Mouse (Mus musculus): ENCODE measurements around the gene Cryba4. TPM values are rescaled to one million over a fixed set of nuclear protein-coding genes. Genes with fewer than 3 reads are reported as not detected.

Gene Cryba4
- polyA plus RNA-seq, 1 experiment, result 0.61 TPM

DNA sequence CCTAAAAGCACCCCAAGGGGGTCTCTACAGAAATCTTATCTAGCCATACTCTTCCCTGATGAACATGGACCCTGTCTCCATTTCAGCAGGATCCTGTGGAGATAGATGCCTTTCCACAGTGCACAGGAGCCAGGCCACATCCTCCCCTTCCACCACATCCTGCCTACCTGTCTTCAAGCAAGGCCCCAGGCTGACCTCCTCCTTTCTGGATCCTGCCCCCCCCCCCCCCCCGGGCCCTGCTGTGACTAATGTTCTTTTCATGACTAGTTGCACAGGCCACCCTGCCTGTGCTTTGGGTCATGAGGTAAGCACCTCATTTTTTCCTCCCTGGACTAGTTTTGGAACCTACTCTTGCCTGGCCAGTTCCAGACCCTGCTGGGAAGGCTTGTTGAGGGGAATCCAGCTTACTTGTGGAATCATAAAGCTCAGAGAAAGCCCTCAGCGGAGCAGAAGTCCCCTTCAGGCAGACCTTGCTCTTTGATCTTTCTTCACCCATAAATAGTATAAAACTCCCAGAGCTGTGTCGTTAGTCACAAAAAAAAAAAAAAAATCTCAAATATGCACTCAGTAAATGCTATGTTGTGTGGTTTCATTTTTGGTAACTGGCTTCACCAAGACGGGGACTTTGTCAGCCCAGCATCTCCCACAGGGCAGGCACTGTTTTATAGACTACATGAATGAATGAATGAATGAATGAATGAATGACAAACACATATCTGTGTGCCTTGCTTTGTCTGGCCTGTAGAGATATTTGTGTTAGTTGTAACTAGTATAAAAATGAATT lies 22.9 kb upstream of the Cryba4 start:
- TF ChIP-seq CTCF (IDR thresholded peaks at IDR 0.05; ENCODE audit: control insufficient read depth, insufficient read depth, insufficient replicate concordance, low read depth, low read length), result no peak
- TF ChIP-seq POLR2A (IDR thresholded peaks at IDR 0.05; ENCODE audit: control insufficient read depth, low read depth, low read length), result no peak
- no peaks in the 10 kb centered on the region for H3K36me3 ChIP-seq (ENCODE audit: control insufficient read depth, insufficient read depth, low read length)
- no peak overlapping the region for H3K27ac ChIP-seq (ENCODE audit: control insufficient read depth, insufficient read depth, low read depth, low read length)
- H3K27me3 ChIP-seq (ENCODE audit: control insufficient read depth, insufficient read depth, low read length), result no peaks in the 10 kb centered on the region
- H3K4me3 ChIP-seq (ENCODE audit: control insufficient read depth, low read depth, low read length), result no peak overlapping the region
- peaks cover 5% of the 10 kb centered on the region for H3K4me1 ChIP-seq (ENCODE audit: control insufficient read depth, insufficient read depth, low read length)

DNA sequence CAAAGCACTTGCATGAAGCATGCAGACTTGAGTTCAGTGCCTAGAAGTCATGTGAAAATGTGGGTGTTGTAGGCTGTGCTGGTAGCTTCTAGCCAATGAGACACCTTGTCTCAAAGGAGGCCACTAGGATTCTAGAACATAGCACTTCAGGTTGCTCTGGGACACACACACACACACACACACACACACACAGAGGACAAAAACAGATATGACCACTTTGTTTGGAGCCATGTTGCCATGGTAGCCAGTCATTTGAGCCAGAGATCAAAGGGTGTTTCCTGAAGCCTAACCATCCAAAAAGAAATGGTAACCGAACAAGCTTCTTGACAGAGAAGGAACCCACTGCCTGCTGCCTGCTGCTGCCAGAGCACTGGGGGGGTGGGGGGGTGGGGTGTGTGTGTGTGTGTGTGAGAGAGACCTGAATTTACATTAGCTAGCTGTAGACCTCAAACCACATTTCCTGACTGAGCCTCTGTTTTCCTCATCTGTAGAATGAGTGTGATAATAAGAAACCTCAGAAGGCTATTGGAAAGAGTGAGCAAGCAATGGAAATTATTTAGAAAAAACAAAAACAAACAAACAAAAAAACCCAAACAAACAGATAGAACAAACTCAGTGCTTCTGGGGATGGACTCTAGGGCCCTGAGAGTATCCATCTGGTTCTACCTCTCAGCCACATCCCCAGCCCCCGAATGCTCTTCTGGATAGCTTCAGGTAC lies 21.6 kb upstream of the Cryba4 start:
- no peaks in the 10 kb centered on the region for H3K27me3 ChIP-seq (ENCODE audit: control insufficient read depth, insufficient read depth, low read length)
- no peaks in the 10 kb centered on the region for H3K36me3 ChIP-seq (ENCODE audit: control insufficient read depth, insufficient read depth, low read length)
- peaks cover 10% of the 10 kb centered on the region for H3K4me1 ChIP-seq (ENCODE audit: control insufficient read depth, insufficient read depth, low read length)
- TF ChIP-seq CTCF (IDR thresholded peaks at IDR 0.05; ENCODE audit: control insufficient read depth, insufficient read depth, insufficient replicate concordance, low read depth, low read length) (no peak), POLR2A (IDR thresholded peaks at IDR 0.05; ENCODE audit: control insufficient read depth, low read depth, low read length) (no peak)
- no peak overlapping the region for H3K27ac ChIP-seq (ENCODE audit: control insufficient read depth, insufficient read depth, low read depth, low read length)
- no peak overlapping the region for H3K4me3 ChIP-seq (ENCODE audit: control insufficient read depth, low read depth, low read length)

DNA sequence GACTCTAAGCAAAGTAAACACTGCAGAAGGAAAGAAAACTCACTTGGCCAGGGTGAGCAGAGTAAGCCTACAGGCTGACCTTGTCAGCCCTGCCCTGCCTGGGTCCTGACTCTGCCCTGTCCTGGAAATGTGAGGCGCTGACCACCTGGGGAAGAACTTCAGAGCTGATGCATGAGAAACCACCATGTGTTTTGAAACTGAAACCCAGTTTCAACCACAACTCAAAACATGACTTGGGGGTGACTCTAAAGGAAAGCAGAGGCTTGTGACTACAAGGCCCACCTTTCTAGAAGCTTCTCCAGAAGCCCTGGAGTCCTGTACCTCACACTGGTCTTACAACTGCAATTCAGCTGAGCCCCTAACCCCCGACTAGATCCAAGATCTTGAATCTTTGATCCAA lies 20.6 kb upstream of the Cryba4 start:
- TF ChIP-seq CTCF (IDR thresholded peaks at IDR 0.05; ENCODE audit: control insufficient read depth, insufficient read depth, insufficient replicate concordance, low read depth, low read length), result no peak
- TF ChIP-seq POLR2A (IDR thresholded peaks at IDR 0.05; ENCODE audit: control insufficient read depth, low read depth, low read length), result no peak
- H3K27ac ChIP-seq (ENCODE audit: control insufficient read depth, insufficient read depth, low read depth, low read length), result no peak overlapping the region
- H3K4me3 ChIP-seq (ENCODE audit: control insufficient read depth, low read depth, low read length), result no peak overlapping the region
- no peaks in the 10 kb centered on the region for H3K36me3 ChIP-seq (ENCODE audit: control insufficient read depth, insufficient read depth, low read length)
- H3K27me3 ChIP-seq (ENCODE audit: control insufficient read depth, insufficient read depth, low read length), result no peaks in the 10 kb centered on the region
- peaks cover 10% of the 10 kb centered on the region for H3K4me1 ChIP-seq (ENCODE audit: control insufficient read depth, insufficient read depth, low read length)

DNA sequence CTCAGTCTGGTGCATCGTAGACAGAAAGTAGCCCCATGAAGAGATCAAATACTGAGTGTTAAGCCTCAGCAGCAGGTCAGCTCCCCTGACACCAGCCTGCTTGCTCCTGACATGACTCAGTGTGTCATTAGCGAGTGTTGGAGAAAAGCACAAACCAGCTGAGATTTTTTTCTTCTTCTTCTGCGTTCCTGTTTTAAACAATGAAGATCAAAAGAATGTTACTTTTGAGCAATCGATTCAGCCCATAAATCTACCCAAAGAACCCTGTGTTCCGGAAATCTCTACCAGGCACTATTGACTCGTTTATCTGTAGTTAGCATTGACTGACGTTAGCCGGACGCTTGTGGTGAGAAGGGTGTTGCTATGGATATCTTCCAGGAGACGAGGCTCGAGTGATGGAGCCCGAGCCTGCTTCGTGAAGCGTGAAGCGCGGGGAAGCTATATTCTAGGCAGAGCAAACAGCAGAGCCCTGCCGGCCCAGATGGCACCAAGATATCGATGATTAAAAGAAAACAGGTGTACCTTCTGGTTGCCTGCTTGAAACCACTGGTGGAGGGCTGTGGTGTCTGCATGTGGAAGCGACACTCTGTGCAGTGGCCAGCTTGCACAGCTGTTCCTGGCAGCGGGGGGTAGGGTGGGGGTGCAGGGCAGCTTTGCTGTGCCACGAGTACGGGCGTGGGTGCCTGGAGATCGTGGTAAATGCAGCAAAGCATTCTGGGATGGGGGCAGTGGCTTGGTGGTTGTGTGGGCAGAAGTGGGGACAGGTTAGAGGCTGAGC lies 18.6 kb upstream of the Cryba4 start:
- no peak overlapping the region for H3K4me3 ChIP-seq (ENCODE audit: control insufficient read depth, low read depth, low read length)
- H3K36me3 ChIP-seq (ENCODE audit: control insufficient read depth, insufficient read depth, low read length), result no peaks in the 10 kb centered on the region
- H3K4me1 ChIP-seq (ENCODE audit: control insufficient read depth, insufficient read depth, low read length), result peaks cover 4% of the 10 kb centered on the region; the same call in 1 of the 2 replicates
- TF ChIP-seq CTCF (IDR thresholded peaks at IDR 0.05; ENCODE audit: control insufficient read depth, insufficient read depth, insufficient replicate concordance, low read depth, low read length), result no peak
- TF ChIP-seq POLR2A (IDR thresholded peaks at IDR 0.05; ENCODE audit: control insufficient read depth, low read depth, low read length), result no peak
- no peaks in the 10 kb centered on the region for H3K27me3 ChIP-seq (ENCODE audit: control insufficient read depth, insufficient read depth, low read length)
- no peak overlapping the region for H3K27ac ChIP-seq (ENCODE audit: control insufficient read depth, insufficient read depth, low read depth, low read length)

DNA sequence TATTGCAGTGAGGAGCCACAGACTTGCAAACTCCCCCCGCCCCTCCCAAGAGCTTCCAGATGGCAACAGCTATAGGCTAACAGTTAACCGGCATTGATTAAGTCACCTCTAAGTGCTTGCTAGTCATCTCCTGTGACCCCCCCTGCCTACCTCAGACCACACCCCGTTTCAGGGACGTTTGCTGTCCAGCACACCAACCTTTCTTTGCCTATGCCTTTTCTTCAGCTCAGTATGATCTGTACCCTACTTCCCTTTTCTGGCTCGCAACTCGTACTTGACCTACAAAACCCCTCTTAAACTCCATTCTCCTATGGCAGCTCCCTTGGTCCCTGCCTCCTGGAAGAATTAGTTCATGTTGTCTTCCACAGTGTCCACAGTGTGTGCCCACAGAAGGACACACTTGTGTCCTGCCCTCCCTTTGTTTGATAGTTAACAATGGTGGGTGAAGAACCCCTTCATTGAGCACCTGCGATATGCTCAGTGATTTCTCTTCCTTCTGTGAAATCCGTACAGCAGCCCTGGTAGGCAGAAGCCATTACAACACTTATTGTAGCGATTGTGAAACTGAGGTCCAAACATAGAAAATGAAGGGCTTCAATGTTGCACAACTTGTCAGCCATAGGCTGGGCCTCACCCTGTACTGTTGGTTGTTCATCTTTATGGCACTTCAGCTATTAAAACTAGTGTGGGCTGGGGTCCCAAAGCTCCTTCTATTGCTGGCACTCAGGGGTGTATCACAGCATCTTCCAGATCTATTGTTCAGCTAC lies 13.9 kb upstream of the Cryba4 start:
- Histone ChIP-seq H3K4me1 (ENCODE audit: control insufficient read depth, insufficient read depth, low read length) (peaks cover 8% of the 10 kb centered on the region; the same call in 1 of the 2 replicates), H3K36me3 (ENCODE audit: control insufficient read depth, insufficient read depth, low read length) (no peaks in the 10 kb centered on the region), H3K4me3 (ENCODE audit: control insufficient read depth, low read depth, low read length) (no peak overlapping the region), H3K27ac (ENCODE audit: control insufficient read depth, insufficient read depth, low read depth, low read length) (no peak overlapping the region), H3K27me3 (ENCODE audit: control insufficient read depth, insufficient read depth, low read length) (no peaks in the 10 kb centered on the region)
- TF ChIP-seq POLR2A (IDR thresholded peaks at IDR 0.05; ENCODE audit: control insufficient read depth, low read depth, low read length), result no peak
- TF ChIP-seq CTCF (IDR thresholded peaks at IDR 0.05; ENCODE audit: control insufficient read depth, insufficient read depth, insufficient replicate concordance, low read depth, low read length), result no peak

DNA sequence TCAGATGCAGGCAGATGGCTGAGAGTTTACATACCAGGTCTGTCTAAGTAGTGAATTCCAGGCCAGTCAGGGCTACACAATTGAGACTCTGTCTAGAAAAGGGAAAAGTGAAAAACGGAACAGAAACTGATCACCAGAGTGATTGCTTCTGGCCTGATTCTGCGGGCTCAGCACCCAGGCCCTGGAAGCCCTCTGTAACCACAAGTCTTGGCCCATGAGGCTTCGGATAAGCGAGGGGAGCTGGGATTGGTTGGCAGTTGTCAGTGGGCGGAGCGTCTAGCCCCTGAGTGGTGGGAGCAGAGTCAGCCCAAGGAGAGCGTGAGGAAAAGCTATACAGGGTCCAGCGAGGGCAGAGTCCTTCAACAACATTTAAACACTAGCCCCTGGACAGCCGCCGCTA lies 13.2 kb upstream of the Cryba4 start:
- H3K4me3 ChIP-seq (ENCODE audit: control insufficient read depth, low read depth, low read length), result no peak overlapping the region

More for the DNA sequence above, 13.2 kb upstream of the Cryba4 start:
- Histone ChIP-seq H3K4me1 (ENCODE audit: control insufficient read depth, insufficient read depth, low read length) (peaks cover 8% of the 10 kb centered on the region; the same call in 1 of the 2 replicates), H3K36me3 (ENCODE audit: control insufficient read depth, insufficient read depth, low read length) (no peaks in the 10 kb centered on the region), H3K27ac (ENCODE audit: control insufficient read depth, insufficient read depth, low read depth, low read length) (no peak overlapping the region), H3K27me3 (ENCODE audit: control insufficient read depth, insufficient read depth, low read length) (no peaks in the 10 kb centered on the region)
- TF ChIP-seq POLR2A (IDR thresholded peaks at IDR 0.05; ENCODE audit: control insufficient read depth, low read depth, low read length) (no peak), CTCF (IDR thresholded peaks at IDR 0.05; ENCODE audit: control insufficient read depth, insufficient read depth, insufficient replicate concordance, low read depth, low read length) (no peak)
